Mouse (Mus musculus) right cerebral cortex, adult 2 months (tissue): ENCODE results near the gene Dynll1.

Source experiments
- DNase-seq, 2 experiments: peaks; one replicate each; pipeline ENCODE4 v3.0.0; 2021 to 2022; ENCODE audit warnings: low spot score in 2 of 2

Dynll1 gene

DNA sequence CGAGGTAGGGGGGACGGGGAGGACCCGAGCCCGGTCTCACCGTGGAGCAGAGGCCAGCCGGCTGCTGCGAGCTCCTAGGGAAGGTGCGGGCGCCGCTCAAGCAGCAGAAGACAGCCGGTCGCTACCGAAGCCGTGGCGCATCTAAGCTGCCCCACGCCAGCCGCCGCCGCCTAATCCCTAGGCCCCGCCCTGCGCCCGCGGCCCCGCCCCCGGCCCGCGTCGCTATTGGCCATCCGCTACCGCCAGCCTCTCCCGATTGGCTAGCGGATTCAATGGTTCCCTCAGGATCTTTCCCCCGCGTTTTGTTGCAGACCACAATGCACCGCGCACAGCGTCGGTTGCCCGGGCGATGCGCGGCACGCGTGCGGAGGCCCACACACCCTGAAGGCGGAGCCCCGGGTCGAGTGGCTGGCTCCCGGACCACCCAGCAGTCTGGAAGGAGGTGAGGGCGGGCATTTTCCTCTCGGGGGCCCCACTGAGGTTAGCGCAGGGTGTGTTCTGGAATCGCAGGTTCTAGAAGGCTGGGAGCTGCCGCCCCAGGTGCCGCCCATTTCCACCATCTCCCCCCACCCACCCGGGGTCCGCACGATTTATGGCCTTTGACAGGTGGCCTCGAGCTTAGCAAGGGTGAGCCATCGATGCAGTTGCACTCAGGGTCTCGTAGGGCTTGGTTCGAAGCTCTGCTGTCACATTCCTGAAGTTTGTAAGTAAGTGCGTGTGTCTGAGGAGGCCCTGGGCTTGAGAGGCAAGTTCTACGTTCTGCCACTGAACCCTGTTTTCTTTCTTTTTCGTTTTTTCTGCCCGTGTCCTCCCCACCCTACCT is at the start of gene Dynll1:
Gene Dynll1, minus strand, starts transcription at position 208 of the 823 bp plus-strand sequence.
- peak; percentile 100 for DNase-seq

DNA sequence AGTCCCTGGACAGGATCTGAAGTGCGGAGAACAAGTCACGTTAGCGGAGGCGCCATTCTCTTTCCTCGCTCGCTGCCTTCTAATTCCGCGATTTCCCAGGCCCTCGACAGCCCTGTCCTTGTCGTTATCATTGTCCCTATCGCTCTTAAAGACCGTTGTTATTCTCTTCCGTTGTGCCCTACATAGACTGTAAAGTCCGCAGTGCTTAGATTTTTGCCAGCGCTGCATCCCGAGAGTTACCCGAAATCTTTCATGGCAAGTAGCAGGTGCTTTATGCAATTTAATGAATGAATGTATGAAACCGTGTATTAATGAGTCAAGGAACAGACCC is 48.4 kb upstream of the Dynll1 start:
- DNase-seq = no peak

DNA sequence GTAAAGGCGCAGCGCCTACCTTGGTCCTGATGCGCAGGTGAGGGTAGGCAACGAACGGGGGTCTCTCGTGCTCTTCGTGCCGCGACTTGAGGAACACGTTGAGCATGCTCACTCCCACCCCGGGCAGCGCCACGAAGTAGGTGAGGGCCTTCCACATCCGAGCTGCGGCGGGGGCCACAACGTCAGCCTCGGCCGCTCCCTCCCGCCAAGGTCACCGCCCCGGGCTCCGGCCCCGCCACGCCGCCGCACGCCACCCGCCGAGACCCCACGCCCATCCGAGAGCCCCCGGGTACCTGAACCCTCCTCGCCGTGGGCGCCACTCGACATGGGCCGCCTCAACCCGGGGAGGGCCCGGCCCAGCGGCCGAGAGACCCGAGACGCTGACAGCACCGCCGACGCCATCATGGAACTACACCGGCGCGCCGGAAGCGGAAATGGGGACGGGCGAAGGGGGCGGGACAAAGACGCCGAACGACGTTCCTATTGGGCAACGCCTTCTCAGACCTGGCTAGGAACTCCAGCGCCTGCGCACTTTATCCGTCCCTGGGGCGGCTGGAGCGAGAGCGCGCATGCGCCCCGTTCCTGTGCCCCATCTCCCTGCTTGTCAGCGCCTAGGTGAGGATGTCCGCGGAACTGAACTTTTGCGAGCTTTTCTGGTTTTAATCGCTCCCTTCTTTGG is 47.9 kb upstream of the Dynll1 start, which contains the start of gene Cox6a1:
Gene Cox6a1, minus strand, starts transcription at position 436 of the 679 bp plus-strand sequence.
- peak; percentile 98 to 99 for DNase-seq

DNA sequence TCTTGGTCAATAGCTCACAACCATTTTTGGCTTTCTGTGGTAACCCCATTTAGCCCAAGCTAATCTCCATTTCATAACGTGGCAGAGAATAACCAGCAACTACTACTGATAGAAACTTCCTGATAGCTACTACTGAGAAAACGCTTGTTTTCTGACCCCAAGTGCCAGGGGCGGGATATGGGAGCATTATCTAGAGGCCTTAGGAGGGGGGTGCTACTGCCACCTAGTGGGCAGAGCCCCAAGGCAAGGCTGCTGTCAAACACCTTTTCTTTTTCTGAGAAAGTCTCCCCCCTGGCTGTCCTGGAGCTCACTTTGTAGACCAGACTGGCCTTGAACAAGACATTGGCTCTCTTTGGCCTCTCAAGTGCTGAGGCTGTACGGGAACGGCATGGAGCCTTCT is 46.8 kb upstream of the Dynll1 start:
- DNase-seq = peak; percentile 73 to 88

DNA sequence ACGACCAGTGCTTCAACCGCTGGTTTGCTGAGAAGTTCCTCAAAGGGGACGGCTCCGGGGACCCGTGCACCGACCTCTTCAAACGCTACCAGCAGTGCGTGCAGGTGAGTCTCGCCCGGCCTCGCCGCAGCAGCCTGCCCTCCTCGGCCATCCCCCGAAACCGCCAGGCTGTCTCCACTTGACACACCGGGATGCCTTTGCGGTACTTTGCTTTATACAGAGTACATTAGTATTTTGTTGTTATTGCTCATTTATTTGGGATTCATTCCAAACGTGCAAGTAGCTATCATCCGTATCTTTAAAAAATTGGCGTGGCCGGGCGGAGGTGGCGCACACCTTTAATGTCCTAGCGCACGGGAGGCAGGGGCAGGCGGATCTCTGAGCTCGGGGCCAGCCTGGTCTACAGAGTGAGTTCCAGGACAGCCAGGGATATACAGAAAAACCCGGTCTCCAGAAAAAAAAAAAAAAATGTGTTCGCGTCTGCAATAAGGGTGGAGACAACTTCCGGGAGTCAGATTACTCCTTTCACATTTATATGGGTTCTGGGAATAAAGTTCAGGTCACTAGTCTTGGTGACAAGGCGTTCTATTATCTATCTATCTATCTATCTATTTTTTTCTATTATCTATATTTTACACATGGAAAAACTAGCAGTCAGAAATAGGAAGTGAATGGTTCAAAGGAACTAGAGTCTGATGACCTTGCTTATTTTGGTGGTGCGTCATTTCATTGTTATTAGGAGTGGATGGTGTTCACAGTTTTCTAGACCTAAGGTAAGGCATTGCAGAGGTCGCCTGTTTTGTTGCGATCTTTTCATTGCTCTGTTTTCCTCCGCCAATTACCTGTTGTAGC is 40.7 kb upstream of the Dynll1 start:
- DNase-seq = no peak

DNA sequence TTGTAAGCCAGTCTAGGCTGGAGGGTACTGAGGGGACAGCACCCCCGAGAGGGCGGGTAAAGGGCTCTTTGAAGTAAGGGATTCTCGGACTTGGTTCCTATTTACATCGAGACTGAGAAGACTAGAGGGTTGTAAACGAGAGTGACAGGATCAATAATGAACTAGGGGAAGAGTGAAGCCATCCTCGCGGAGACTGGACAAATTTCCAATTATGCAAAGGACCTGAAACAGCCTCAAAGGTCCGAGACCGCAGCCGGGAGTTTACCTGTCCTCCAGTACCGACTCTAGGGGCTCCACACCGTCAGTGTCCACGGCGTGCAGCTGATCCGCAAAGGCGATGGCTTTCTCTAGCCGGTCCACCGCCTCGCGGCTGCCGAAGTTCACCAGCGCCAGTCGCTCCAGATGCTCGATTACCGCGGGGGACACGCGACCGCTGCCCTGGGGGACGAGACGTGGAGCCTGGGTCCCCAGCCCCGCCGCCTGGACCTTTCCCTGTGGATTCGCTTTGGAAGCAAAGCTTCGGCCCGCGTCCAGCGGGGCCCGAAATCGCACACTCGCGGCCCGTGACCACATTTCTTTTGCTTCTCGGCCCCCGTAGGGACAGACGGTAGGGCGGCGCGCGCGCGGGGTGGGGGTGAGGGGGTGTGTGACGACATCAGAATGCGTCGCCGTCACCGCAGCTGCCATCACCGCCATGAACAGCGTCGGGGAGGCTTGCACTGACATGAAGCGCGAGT is 39.9 kb upstream of the Dynll1 start, which contains the start of the genes Gatc and Triap1:
Gene Gatc, minus strand, starts transcription at position 602 of the 737 bp plus-strand sequence.
Gene Triap1, plus strand, starts transcription at position 649 of the 737 bp plus-strand sequence.
- DNase-seq = peak; percentile 88 to 91

DNA sequence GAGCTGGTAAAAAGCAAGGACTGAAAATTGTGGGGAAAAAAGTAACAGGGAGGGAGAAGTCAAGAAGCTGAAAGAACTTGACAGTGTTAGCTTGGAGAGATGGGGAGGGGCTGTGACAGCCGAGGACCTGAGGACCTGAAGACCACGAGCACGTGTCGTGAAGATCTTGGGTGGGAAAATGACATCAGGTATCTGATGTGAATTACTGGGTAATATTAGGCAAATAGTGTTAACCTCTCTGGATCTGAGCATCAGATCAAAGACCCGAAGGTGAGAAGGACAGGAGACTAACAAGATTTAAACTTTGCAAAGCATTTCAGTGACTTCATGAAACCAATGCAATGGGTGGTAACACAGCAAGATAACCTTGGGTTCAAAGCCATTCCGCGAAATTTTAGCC is 39.2 kb upstream of the Dynll1 start:
- DNase-seq = no peak

DNA sequence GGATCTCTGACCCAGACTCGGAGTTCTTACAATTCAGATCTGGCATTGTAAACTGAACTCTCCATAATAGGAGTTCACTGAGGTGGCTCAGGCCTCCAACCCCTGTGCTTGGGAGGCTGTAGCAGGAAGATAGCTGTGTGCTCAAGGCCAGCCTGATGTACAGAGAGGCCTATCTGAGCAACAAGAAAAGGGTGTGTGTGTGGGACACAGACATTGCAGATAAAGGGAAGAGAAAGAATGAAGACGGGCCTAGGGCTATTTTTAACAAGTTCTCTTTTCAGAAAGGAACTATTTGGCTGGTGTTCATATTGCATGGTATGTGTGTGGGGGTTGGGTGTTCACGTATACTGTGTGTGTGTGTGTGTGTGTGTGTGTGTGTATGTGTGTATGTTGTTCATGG is 32.8 kb upstream of the Dynll1 start:
- no peak for DNase-seq

DNA sequence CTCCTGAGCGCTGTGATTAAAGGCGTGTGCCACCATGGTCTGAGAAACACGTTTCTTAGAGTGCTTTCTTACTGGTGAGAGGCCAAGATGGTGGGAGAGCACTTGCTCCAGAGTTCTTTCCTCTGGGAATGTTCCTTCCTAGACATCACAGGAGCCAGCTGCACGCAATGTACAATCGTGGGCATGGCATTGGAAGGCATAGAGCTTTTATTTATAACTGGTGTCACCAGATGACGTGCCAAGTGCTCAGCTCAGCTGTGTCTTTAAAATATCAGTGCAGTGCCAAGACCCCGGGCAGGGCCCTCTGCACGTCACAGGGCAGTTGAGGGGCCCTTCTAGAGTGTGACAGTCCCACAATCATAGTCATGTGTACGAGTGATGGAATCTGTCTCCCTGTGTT is 30.2 kb upstream of the Dynll1 start:
- no peak for DNase-seq

DNA sequence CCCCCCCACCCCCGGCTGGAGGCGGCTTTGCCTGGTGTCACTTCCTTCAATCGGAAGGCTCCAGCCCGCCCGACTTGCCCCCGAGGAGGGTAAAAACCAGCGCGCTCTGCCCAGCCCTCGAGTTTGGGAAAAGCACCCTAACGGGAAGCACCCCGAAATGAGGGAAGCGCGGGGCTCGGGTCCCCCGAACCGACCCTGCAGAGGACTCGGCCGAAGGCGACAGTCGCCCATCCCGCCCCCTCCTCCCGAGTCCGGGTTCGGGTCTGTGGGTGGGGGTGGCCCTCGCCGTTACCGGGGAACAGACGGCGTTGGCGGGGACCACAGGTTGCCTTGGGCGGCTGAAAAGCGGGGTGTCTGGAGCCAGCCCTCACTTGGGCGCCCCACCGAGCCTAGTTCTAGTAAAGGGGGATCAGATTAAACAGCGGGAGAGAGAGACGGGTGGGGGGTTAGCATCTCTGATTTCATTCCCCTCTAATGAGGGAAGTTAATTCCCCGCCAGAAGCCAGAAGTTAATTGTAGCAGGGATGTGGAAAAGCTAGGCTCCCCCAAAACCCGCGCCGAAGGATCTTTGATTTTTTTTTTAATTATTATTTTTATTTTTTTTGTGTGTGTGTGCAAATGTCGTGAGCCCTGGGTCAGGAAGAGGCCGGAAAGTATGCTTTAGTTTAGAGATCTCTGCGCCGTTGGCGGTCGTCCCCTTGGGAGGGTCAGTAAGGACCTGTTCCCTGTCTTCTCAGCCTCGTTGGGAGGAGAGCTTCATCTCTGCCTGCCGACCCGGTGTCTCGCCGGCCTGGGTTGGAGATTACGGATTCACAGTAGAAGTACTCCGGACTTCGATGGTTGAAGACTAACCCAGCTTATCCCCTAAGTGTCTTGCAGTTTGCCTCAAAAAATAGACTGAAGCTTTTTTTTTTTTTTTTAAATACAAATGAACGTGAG is 27.1 kb upstream of the Dynll1 start:
- DNase-seq = no peak

DNA sequence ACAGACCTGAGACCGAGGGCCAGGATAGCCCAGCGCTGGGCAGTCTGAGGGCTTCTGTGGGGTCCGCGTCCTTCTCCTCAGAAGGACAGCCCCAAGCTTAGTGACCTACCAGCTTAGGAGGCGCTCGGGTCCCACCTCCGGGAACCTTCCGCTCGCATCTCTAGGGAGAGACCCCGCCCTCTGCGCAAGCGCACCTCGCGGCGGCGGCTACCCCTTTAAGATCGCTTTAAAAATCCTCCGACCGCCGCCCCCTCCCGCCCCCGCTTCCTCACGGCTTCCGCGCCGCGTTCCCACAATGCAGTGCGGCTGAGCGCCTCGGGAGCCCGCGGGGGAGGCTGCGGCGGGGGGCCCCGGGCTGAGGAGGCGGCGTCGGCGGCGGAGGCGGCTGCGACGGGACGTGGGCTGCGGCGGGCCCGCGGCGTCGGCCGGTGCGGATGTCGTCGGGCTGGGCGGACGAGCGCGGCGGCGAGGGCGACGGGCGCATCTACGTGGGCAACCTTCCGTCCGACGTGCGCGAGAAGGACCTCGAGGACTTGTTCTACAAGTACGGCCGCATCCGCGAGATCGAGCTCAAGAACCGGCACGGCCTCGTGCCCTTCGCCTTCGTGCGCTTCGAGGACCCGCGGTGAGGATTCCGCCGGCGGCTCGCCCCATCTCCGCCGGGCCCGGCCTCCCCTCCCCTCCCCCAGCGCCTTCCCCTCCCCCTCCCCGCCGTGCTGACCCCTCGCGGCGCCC is 26.2 kb upstream of the Dynll1 start, which contains the start of gene Srsf9:
Gene Srsf9, plus strand, starts transcription at position 303 of the 735 bp plus-strand sequence.
- DNase-seq = peak; percentile 93 to 96

DNA sequence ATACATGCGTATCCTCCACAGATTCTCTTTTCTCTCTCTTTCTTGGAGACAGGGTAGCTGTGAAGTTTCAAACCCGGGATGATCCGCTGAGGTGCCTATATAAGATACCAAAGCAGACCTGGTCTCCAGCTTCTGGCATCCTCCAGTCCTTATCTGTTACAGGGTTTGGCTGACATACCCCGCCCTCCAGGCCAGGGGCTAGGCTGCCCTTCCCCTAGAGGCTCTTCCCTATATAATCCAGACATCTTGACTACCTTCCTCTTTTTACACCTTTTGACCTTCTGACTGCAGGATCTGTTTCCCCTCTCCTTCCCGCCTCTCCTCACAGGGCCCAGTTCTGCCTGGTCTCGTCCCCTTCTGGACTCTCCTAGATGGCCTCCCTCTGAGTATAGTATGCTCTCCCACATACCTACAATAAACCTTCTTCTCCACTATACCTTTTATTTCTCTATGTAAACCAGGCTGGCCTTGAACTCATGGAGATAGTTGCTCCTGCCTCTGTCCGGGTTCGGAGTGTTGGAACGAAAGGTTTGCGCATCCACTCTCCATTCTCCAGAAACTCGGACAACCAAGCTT is 25.5 kb upstream of the Dynll1 start:
- no peak for DNase-seq

DNA sequence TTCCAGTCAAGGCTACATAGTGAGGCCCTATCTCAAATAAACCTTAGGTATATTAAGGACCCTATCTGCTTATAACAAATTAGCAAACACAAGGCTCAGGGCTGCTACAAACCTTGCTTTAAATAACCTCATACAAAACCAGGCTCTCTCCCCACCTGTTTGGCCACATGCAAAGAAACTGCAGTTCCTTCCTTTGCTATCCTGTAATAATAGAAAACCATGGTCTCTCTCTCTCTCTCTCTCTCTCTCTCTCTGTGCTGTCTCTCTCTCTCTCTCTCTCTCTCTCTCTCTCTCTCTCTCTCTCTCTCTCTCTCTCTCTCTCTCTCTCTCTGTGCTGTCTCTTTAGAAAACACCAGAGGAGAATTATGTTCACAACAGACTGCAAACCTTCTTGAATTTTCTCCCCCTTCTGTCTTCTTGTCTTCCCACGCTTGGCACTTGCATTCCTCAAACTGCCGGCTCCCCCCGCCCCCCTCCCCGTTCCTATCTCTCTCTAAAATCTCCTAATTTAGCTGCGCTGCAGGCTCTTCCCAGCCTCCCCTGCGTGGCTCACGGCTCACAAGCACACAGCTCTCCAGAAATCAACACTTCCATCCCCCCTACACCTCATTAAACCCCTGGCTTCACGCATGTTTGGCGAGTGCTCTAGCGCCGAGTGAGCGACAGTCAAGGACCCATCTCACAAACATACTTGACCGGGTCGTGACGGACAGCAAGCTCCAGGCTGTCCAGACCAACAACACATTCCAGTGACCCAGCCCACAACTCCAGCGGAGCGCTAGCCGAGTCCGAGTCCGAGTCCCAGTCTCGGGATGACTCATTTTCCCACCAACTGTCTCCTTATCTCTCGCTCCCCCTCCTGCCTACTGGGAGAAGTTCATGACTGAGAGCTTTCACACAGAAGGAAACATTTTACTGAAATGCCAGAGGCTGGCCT is 18.5 kb upstream of the Dynll1 start:
- peak; percentile 85 to 88 for DNase-seq

DNA sequence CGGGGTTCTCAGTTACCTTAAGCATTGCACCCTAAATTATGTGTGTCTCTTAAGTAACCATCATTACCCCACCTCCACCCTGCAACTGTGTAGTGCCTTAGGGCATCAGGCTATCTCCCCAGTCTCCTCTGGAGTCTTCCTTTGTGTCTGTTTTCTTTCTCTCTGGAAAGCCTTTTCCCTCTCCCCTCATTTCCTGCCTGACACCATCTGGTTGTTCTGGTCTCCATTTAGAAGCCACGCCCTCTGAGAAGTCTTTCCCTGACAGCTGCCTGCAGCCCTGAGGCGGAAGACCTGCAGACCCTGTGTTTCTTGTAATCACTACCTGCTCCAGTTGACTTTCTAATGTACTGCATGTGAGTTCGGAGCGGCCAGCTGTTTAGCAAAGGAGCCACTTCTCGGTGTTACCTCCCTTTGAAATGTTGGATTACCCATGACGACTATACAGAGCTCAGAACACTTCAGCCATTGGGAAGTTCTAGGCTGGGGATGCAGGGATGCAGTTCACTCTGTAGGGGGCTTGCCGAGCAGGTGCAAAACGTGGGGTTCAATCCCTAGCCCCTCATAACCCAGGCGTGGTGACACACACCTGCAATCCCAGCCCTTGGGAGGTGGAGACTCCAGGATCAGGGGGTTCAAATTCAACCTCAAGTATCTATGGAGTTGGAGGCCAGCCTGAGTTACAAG is 17.0 kb upstream of the Dynll1 start:
- DNase-seq = no peak

DNA sequence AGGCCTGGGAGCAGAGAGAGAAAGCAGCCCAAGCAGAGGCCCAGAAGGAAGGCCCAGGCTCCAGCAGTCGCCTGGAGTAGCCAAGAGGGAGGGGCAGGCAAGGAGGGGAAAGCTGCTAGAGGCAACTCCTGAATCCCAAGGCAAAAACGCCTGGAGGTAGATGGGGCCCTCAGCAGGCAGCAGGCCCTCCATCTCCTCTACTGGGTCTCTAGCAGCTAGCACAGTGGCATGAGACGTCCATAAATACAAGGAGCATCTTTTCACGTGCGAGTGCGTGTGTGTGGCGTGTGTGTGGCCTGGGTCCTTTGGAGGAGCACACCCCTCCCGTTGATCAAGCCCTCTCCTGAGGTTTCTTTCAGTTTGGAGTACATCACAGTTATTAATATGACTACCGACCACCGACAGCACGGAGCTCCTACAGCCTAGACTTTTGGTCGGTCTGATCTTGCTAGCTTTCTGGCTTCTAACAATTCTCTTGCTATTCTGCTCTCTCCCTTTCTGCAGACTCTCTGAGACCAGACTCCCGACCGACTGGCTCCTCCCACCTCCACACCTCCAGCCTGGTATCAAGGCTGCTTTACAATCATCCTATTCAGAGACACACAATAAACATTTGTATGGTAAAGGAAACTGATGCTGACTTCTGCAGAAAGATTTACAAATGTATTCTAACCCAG is 16.3 kb upstream of the Dynll1 start:
- no peak for DNase-seq

DNA sequence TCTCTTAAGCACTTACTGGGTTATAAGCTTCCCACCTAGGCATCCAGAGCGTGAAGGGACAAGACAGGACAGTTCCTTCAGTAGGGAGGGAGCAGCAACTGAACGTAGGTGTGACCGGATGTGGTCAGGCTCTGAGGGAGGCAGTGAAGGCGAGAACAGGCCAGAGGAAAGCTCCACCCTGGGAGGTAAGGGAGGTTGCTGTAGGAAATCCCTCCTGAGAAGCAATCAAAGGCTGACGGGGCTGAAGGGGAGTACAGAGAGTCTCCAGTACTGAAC is 12.8 kb upstream of the Dynll1 start:
- no peak for DNase-seq
